Mouse (Mus musculus): ENCODE measurements at regions not wholly inside any gene's neighbourhood (a gene's known extent, or its start where the extent isn't known, plus 50 kb on each side); places are given as distances from the start of the nearest gene placed in this dataset.

- H3K9me3 ChIP-seq (replicated peaks; ENCODE audit: control insufficient read depth, low read length), result no peaks in the 10 kb centered on the region
- H3K4me3 ChIP-seq (ENCODE audit: low read length), result no peak overlapping the region
- H3K4me2 ChIP-seq (ENCODE audit: low read depth, low read length), result no peak overlapping the region
- no peaks in the 10 kb centered on the region for H3K27me3 ChIP-seq (ENCODE audit: control insufficient read depth, insufficient read depth, low read length)
- no peaks in the 10 kb centered on the region for H3K36me3 ChIP-seq (ENCODE audit: control insufficient read depth, insufficient read depth)
- 33% methylated on average over 16 of the region's 16 CpGs for WGBS
- H3K9ac ChIP-seq (ENCODE audit: low read length), result no peak overlapping the region
- H3K4me1 ChIP-seq (ENCODE audit: control insufficient read depth, insufficient read depth, low read length), result no peaks in the 10 kb centered on the region
- H3K27ac ChIP-seq (ENCODE audit: low read length), result no peak overlapping the region
- ATAC-seq (replicated peaks; ENCODE audit: extremely low read depth, insufficient read depth, low FRiP score), result no peak
Observed at GRCm38 (mm10) chr3:34481821-34482713, 168.1 kb upstream of the Sox2 start.

DNA sequence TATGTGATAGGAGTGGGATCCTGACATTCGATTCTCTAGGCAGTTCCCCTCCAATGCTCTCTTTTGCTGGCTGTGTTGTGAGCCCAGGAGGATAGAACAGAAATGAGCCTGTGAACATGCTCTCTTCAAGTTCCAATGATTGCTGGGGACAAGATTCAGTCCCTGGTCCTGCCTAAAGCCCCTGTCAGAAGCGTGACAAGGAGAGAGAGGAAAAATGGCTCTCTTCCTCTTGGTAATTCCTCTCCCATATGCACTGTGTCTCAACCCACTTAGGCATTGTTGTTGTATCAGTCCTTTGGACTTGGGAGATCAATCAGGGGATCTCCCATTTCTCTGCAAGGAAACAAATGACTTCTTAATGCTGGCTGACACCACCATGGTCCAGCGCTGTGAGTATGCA lies 168.9 kb upstream of the Sox2 start:
- Histone ChIP-seq H3K27ac (ENCODE audit: low read length) (no peak overlapping the region), H3K9ac (ENCODE audit: low read length) (no peak overlapping the region), H3K36me3 (ENCODE audit: control insufficient read depth, insufficient read depth) (no peaks in the 10 kb centered on the region), H3K27me3 (ENCODE audit: control insufficient read depth, insufficient read depth, low read length) (no peaks in the 10 kb centered on the region), H3K4me2 (ENCODE audit: low read depth, low read length) (no peak overlapping the region), H3K4me1 (ENCODE audit: control insufficient read depth, insufficient read depth, low read length) (no peaks in the 10 kb centered on the region), H3K9me3 (replicated peaks; ENCODE audit: control insufficient read depth, low read length) (no peaks in the 10 kb centered on the region), H3K4me3 (ENCODE audit: low read length) (no peak overlapping the region)
- ATAC-seq (replicated peaks; ENCODE audit: extremely low read depth, insufficient read depth, low FRiP score), result no peak
- WGBS, result 42% methylated on average over 3 of the region's 3 CpGs

GRCm38 (mm10) chr3:34474126-34474525 lies 176.1 kb upstream of the Sox2 start:
- Histone ChIP-seq H3K4me1 (ENCODE audit: control insufficient read depth, insufficient read depth, low read length) (no peaks in the 10 kb centered on the region), H3K9me3 (replicated peaks; ENCODE audit: control insufficient read depth, low read length) (no peaks in the 10 kb centered on the region), H3K27me3 (ENCODE audit: control insufficient read depth, insufficient read depth, low read length) (no peaks in the 10 kb centered on the region), H3K36me3 (ENCODE audit: control insufficient read depth, insufficient read depth) (no peaks in the 10 kb centered on the region), H3K4me2 (ENCODE audit: low read depth, low read length) (no peak overlapping the region), H3K4me3 (ENCODE audit: low read length) (no peak overlapping the region), H3K27ac (ENCODE audit: low read length) (no peak overlapping the region), H3K9ac (ENCODE audit: low read length) (no peak overlapping the region)
- ATAC-seq (replicated peaks; ENCODE audit: extremely low read depth, insufficient read depth, low FRiP score), result no peak
- 61% methylated on average over 4 of the region's 4 CpGs for WGBS

- H3K4me1 ChIP-seq (ENCODE audit: control insufficient read depth, insufficient read depth, low read length), result no peaks in the 10 kb centered on the region
- H3K4me3 ChIP-seq (ENCODE audit: low read length), result no peak overlapping the region
- no peak overlapping the region for H3K9ac ChIP-seq (ENCODE audit: low read length)
- no peak for ATAC-seq (replicated peaks; ENCODE audit: extremely low read depth, insufficient read depth, low FRiP score)
- no peaks in the 10 kb centered on the region for H3K27me3 ChIP-seq (ENCODE audit: control insufficient read depth, insufficient read depth, low read length)
- no peak overlapping the region for H3K4me2 ChIP-seq (ENCODE audit: low read depth, low read length)
- H3K36me3 ChIP-seq (ENCODE audit: control insufficient read depth, insufficient read depth), result no peaks in the 10 kb centered on the region
- no peak overlapping the region for H3K27ac ChIP-seq (ENCODE audit: low read length)
- 76% methylated on average over 5 of the region's 5 CpGs for WGBS
- H3K9me3 ChIP-seq (replicated peaks; ENCODE audit: control insufficient read depth, low read length), result no peaks in the 10 kb centered on the region
Observed at GRCm38 (mm10) chr3:34470721-34471120, 179.5 kb upstream of the Sox2 start.

DNA sequence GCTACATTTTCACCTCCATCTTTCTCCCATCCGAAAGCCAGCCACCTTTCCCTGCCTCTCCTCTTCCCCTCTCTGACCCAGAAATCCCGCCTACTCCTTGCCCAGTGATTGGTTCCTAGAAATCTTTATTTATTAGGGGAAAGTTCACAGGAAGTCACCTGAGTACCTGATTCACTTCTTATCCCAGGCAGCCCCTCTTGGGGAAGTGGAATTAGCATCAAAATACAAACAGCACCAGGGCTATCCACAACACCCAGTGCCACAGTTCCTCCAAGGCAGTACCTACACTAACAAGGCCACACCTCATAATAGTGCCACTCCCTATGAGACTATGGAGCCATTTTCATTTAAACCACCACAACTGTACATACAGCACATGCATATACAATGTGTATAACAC lies 180.3 kb upstream of the Sox2 start:
- H3K27ac ChIP-seq (ENCODE audit: low read length), result no peak overlapping the region
- H3K4me2 ChIP-seq (ENCODE audit: low read depth, low read length), result no peak overlapping the region
- H3K9me3 ChIP-seq (replicated peaks; ENCODE audit: control insufficient read depth, low read length), result no peaks in the 10 kb centered on the region
- H3K27me3 ChIP-seq (ENCODE audit: control insufficient read depth, insufficient read depth, low read length), result no peaks in the 10 kb centered on the region
- no peaks in the 10 kb centered on the region for H3K36me3 ChIP-seq (ENCODE audit: control insufficient read depth, insufficient read depth)
- no peaks in the 10 kb centered on the region for H3K4me1 ChIP-seq (ENCODE audit: control insufficient read depth, insufficient read depth, low read length)
- ATAC-seq (replicated peaks; ENCODE audit: extremely low read depth, insufficient read depth, low FRiP score), result no peak
- 76% methylated on average over 2 of the region's 2 CpGs for WGBS
- H3K4me3 ChIP-seq (ENCODE audit: low read length), result no peak overlapping the region
- H3K9ac ChIP-seq (ENCODE audit: low read length), result no peak overlapping the region

DNA sequence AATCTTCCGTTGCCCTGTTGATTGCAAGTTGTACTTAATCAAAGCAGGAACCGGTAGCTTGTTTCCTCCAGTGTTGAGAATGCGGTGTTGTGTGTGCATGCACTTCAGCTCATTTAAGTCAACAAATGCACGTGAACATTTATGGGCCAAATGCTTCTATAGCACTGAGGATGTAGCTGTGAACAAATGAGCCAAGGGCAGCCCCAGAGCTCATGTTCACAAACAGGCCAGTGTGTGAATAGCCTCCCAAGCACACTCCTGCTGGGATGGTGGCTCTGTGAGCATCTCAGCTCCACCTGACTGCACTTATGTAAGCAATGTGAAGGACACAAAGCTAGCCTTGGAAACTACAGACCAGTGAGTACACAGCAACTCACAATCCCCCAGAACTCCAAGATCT lies 183.9 kb upstream of the Sox2 start:
- Histone ChIP-seq H3K4me1 (ENCODE audit: control insufficient read depth, insufficient read depth, low read length) (no peaks in the 10 kb centered on the region), H3K4me3 (ENCODE audit: low read length) (no peak overlapping the region), H3K27me3 (ENCODE audit: control insufficient read depth, insufficient read depth, low read length) (no peaks in the 10 kb centered on the region), H3K9me3 (replicated peaks; ENCODE audit: control insufficient read depth, low read length) (no peaks in the 10 kb centered on the region), H3K9ac (ENCODE audit: low read length) (no peak overlapping the region), H3K27ac (ENCODE audit: low read length) (no peak overlapping the region), H3K36me3 (ENCODE audit: control insufficient read depth, insufficient read depth) (no peaks in the 10 kb centered on the region), H3K4me2 (ENCODE audit: low read depth, low read length) (no peak overlapping the region)
- 68% methylated on average over 4 of the region's 4 CpGs for WGBS
- no peak for ATAC-seq (replicated peaks; ENCODE audit: extremely low read depth, insufficient read depth, low FRiP score)

DNA sequence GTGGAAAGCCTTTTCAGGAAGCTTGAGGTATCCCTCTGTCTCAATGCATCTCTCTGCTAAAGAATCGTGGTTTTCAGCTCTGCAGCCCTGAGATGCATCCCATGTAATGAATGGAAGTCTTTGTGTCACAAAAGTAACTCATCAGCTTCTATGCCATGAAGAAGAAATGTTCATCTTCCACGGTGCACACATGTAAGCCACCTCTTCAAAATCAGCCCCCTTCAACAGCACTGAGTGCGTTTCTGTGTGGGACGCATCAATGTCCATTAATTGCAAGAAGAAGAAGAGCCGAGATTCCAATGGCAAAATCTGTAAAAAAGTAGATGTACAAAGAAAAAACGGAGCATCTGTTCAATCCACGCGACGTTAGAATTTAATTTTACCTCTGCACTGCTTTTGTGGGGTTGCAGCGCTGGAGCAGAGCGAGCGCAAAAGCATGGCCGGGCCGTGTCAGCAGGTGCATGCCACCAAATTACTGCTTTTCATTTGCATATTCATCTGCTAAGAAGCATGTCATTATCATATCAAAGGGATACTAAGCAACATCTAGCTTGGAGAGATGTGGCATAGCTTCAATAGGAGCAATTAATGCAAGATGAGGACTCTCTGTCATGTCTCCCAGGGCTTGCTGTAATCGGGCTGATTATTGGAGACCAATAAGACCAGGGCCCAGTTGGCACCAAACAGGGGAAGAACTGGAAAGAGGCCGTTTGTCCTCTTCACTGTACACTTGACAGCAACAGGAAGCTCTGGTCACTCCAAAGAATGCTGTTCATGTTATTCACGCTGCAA lies 185.0 kb upstream of the Sox2 start:
- H3K36me3 ChIP-seq (ENCODE audit: control insufficient read depth, insufficient read depth), result no peaks in the 10 kb centered on the region
- no peak overlapping the region for H3K27ac ChIP-seq (ENCODE audit: low read length)
- H3K4me2 ChIP-seq (ENCODE audit: low read depth, low read length), result no peak overlapping the region
- H3K27me3 ChIP-seq (ENCODE audit: control insufficient read depth, insufficient read depth, low read length), result no peaks in the 10 kb centered on the region
- no peak overlapping the region for H3K9ac ChIP-seq (ENCODE audit: low read length)
- H3K9me3 ChIP-seq (replicated peaks; ENCODE audit: control insufficient read depth, low read length), result no peaks in the 10 kb centered on the region
- no peaks in the 10 kb centered on the region for H3K4me1 ChIP-seq (ENCODE audit: control insufficient read depth, insufficient read depth, low read length)
- 81% methylated on average over 17 of the region's 17 CpGs for WGBS
- no peak overlapping the region for H3K4me3 ChIP-seq (ENCODE audit: low read length)
- no peak for ATAC-seq (replicated peaks; ENCODE audit: extremely low read depth, insufficient read depth, low FRiP score)

DNA sequence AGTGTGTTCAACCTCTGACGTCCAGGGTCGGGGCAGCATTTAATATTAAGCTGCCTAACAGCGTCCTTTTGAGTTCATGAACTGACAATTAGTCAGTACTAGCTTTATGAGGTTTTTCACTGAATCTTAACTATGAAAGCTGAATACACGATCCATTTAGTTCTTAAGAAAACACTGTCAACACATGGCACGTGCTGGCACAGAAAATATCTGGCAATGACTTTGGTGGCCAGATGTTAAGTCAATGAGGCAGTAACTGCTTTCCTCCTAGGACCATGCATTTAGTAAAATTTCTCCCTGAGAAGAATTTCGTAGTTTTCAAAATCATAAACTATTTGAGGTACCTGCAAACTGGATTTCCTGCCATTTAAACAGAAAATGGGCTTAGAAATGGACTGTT lies 191.4 kb upstream of the Sox2 start:
- Histone ChIP-seq H3K27ac (ENCODE audit: low read length) (no peak overlapping the region), H3K27me3 (ENCODE audit: control insufficient read depth, insufficient read depth, low read length) (no peaks in the 10 kb centered on the region), H3K9me3 (replicated peaks; ENCODE audit: control insufficient read depth, low read length) (no peaks in the 10 kb centered on the region), H3K4me1 (ENCODE audit: control insufficient read depth, insufficient read depth, low read length) (peaks cover 7% of the 10 kb centered on the region), H3K36me3 (ENCODE audit: control insufficient read depth, insufficient read depth) (no peaks in the 10 kb centered on the region), H3K9ac (ENCODE audit: low read length) (no peak overlapping the region), H3K4me3 (ENCODE audit: low read length) (no peak overlapping the region), H3K4me2 (ENCODE audit: low read depth, low read length) (no peak overlapping the region)
- 71% methylated on average over 6 of the region's 6 CpGs for WGBS
- no peak for ATAC-seq (replicated peaks; ENCODE audit: extremely low read depth, insufficient read depth, low FRiP score)

- H3K4me3 ChIP-seq (ENCODE audit: low read length), result no peak overlapping the region
- H3K9me3 ChIP-seq (replicated peaks; ENCODE audit: control insufficient read depth, low read length), result no peaks in the 10 kb centered on the region
- no peak overlapping the region for H3K4me2 ChIP-seq (ENCODE audit: low read depth, low read length)
- no peak for ATAC-seq (replicated peaks; ENCODE audit: extremely low read depth, insufficient read depth, low FRiP score)
- H3K36me3 ChIP-seq (ENCODE audit: control insufficient read depth, insufficient read depth), result no peaks in the 10 kb centered on the region
- H3K9ac ChIP-seq (ENCODE audit: low read length), result no peak overlapping the region
- no peaks in the 10 kb centered on the region for H3K27me3 ChIP-seq (ENCODE audit: control insufficient read depth, insufficient read depth, low read length)
- peaks cover 7% of the 10 kb centered on the region for H3K4me1 ChIP-seq (ENCODE audit: control insufficient read depth, insufficient read depth, low read length)
- no peak overlapping the region for H3K27ac ChIP-seq (ENCODE audit: low read length)
- WGBS, result 87% methylated on average over 1 of the region's 1 CpGs
Observed at GRCm38 (mm10) chr3:34457821-34458220, 192.4 kb upstream of the Sox2 start.

Measured in heart, embryonic 16.5 days (tissue).